Mouse (Mus musculus) embryo, embryonic 11 days (tissue): ENCODE results near the gene Slc2a12.
A peak's percentile ranks its signal among the peaks of the same experiment; 100 is the strongest.

Source experiments
- DNase-seq: peaks from one replicate; pipeline ENCODE4 v3.0.0-alpha.2; 2015

The Slc2a12 gene

DNA sequence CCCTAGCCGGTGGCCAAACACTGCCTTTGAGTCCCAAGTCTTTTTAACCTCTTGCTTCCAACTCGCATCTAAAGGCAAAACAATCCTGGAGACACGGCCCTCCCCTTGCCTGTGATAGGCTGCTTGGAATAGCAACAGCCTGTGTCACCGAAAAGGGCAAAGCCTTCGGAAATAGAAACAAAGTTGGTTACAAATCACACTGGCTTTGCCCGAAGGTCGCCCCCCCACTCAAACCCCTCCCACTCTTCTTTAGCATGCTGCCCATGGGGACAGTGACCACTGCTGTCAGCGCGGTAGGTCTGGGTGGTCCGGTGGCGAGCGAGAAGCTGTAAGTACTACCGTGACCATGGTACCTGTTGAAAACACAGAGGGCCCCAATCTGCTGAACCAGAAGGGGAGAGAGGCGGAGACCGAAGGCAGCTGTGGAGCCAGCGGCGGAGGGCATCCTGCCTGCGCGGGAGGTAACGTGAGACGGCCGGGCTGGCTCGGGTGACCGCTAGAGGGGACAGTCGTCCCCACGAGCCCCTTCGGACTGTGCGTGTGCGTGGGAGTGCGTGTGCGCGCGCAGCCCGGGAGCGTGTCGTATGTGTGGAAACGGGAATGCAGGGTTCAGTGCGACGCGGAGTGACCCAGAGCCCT, at the start of gene Slc2a12:
Slc2a12 (plus strand) TSS at position 159 of the 639 bp plus-strand sequence.
- DNase-seq, result peak; percentile 85

DNA sequence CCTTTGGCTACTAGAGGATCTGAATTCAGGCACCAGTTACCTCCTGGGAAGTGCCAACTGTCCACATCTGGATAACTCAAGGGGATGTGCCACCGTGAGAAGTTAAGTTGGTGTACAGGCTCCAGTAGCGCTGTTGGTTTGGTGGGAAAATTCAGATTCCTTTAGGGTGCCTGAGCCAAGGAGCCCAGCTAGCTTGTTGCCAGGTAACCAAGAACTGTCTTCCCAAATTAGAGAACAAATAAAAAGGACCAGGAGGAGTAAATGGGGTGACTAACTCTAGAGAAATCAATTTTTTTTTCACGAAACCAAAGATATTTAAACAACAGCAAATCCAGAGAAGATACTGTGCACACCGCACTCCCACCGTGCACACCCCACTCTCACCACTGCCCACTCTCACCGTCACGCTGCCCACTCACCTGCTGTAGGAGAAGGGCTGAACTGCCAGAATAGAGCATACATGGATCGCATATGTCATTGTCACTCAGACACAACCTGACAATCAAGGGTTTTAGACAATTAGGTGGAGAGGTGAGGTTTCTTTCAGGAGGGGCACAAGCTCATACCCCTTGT, 45.8 kb upstream of the Slc2a12 start:
- no peak for DNase-seq

DNA sequence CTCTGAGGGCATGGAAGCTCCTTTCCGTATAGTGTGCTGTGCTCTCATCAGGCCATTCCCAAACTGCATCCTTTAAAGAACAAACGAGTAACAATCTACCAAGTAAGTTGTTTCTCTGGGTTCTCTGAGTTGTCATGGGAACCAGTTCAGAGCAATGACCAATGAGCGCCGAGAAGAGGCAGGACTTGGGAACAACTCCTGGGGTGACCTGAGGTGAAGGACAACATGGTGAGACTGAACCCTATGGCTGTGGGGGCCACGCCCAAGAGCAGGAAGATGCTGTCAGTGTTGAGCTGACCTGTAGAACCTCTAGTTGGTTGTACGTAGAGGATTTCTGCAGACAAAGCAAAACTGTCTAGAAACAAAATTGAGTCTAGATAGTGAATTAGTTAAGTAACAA, 43.8 kb upstream of the Slc2a12 start:
- no peak for DNase-seq

DNA sequence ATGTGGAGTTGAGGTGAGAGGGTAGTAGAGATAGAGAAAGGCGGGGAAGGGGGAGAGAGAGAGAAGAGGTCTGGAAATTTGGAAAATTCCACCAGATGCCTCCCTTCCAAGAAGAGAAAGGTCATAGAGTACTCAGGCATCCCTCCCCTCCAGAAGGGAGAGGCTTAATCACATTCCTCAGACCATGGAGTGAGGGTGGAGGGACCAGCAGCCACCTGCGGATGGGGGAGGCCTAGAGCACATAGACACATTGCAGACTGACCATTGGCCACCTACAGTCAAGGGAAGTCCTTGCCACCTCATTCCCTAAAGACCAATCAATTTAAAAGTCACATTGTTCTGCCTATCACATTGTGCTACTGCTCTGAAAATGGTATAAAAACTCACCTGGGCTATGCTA, 40.0 kb upstream of the Slc2a12 start:
- no peak for DNase-seq

DNA sequence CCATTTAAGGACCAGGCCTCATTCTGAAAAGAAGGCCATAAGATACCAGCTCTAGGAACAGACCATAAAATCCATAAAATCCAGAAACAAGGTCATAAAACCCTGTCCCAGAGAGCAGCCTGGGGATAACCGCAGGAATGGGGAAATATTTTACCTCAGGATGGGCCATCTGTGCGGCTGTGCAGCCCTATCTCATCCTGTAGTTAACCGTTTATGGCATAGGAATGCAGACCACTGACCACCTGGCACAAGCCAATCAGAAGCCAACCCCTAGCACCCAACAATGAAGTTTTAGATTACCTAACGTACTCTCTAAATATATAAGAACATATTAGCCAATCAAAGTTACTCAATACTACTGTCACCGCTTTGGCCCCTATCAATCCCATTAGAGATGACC, 36.5 kb upstream of the Slc2a12 start:
- no peak for DNase-seq

DNA sequence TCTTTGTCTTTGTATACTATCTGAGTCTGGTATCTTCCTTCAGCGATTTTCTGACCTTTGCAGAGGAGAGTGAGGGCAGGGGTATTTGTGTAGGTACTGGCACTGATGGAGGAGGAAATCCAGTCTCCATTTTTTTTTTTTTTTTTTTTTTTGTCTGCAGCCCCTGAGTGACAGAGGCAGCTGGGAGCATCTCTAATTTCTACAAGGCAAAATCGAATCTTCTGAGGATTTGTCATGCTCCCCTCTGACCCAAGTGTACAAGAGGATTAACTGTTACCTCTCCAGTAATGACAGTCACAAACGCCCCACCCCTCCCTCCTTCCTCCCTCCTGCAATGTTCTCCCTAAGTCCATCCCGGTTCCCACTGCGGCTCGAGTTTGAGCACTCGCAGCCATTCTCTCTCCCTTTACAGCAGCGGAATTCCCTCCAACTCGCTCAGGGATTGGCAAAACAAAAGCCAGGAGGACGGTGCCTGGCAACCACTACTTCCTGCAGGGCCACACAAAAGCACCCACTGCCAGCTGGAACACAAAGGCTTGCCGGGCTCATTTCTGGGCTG, 35.9 kb upstream of the Slc2a12 start:
- DNase-seq, result peak; percentile 76

DNA sequence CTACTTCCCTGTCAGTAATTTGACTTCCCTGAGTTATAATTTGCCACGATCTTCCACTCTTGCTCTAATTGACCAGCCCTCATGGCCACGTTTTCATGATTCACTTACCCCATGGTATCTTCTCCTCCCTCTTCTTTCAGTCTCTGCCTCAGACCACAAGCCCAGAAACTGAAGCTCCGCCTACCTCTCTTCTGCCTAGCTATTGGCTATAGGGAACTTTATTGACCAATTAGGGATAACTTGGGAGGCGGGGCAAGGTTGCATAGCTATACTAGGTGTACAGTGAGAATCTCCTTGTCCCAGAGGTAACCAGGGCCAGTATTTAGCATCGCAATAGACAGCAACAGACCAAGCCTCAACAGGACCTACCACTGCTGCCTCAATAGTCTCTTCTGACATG, 31.5 kb upstream of the Slc2a12 start:
- no peak for DNase-seq

DNA sequence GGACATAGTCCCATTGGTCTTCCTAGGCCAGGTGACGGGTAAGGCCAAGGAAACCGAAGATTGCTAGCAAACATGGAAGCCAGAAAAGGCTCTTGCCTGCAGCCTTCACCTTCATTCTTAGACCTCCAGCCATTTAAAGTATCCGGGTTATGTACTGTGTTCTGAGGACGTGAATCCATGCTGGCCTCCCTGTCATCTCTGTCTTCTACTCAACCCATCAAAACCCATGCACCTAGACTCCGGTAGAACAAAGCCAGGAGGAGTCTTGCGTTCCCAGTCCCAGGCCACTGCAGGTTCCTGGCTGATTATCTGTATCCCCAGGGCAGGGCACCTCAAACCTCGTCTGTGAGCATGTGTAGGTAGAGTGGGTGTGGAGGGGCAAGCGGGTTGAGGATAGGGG, 30.3 kb upstream of the Slc2a12 start:
- no peak for DNase-seq

DNA sequence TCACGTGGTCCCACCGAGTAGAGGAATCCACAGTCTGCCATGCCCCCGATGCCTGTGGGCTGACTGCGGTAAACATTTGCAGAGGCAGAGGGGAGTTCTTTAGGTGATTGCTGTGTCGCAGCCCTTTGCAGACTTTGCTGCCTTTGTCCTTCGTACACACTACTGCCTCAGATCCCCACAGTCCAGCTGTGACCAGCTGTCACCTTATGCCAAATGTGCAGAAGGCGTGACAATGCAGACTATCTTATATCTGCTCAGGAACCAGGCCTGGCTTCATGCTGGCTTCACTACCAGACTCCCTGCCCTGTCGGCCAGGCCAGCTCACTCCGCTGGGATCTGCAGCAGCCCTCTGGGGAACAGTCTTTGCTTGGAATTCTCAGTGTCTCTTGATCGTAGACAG, 29.5 kb upstream of the Slc2a12 start:
- no peak for DNase-seq

DNA sequence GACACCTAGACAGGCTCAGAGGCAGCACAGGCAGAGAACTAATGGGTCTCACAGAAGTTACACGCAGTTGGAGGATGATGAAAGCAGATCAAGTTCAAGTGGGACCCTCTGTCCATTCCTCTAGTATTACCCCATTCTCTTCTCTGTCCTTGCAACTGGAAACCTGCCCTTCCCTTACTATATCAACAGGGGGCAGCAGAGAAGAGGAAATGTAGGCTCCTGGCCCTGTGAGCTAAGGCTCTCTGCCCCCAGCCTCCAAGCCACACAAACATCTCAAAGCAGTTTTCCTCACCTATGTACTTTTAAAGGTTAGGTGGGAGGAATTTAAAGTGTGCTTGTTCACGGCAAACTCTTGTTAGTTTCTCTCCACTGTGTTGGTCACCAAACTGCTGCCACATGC, 26.0 kb upstream of the Slc2a12 start:
- DNase-seq, result peak; percentile 24

DNA sequence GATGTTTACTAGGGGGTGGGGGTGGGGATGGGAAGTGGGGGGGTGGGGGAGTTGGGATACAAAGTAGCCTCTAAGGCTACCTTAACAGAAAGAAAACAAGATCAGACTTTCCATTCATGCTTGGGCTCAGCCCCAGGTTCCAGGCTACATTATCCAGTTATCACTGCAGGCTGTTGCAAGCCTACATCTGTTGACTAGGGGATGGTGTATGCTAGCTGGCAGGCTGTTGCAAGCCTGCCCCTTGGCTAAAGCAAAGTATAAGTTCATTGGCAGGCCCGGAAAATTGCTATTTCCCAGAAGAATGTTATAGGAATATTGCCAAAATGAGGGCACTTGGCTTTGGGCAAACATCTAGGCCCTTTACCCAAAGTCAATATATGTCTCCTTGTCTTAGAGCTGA, 16.0 kb upstream of the Slc2a12 start:
- DNase-seq, result no peak

DNA sequence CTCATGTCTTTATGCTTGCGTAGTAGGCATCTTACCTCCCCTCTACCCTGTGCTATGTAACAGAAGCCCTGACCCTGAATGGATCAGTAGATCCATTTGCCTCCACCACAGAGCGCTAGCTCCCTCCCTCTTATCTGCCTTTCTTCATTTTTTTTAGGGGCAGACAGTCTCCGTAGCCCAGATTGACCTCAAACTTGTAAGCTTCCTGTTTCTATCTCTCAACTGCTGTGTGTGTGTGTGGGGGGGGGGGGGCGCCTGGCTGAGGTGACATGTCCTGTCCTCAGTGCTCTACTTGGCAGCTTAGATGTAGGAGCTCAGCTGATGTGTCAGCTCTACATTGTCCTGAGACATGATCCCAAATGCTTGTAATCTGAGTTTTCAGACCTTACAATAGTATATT, 13.7 kb upstream of the Slc2a12 start:
- DNase-seq, result no peak

DNA sequence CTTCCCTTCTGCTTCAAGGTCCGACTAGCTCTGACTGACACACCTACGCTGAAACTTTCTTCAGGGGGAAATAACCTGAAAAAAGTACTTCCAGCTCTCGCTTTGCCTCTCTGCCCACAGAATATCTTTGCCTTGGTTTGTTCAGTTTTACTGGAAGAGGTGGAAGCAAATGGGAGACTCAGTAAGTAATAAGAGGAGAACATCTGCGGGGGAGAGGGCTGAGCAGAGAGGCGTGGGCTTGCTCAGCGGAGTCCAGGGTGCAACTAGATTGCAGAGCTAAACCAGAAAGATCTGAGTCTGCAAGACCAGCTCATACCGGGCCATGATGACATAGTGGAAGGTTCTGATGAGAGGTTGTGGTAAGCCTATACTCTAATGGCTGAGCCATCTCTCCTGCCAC, 13.3 kb upstream of the Slc2a12 start:
- no peak for DNase-seq

DNA sequence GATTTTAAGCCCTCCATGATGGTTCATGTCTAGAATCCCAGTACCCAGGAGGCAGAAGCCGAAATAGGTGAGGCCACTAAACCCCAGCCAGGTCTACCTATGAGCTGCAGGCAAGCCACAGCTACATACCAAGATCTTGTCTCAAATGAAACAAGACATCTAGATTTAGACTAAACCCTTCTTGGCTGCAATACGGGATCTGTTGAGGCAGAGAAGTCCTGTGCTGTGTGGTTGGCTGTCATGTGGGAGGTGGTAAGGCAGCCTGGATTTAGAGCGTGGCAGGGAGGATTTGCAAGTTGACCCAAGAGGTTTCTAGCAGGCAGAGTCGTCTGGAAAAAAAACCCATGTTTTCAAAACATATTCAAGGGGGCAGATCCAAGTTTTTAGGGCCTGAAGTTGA, 12.9 kb upstream of the Slc2a12 start:
- DNase-seq, result no peak

DNA sequence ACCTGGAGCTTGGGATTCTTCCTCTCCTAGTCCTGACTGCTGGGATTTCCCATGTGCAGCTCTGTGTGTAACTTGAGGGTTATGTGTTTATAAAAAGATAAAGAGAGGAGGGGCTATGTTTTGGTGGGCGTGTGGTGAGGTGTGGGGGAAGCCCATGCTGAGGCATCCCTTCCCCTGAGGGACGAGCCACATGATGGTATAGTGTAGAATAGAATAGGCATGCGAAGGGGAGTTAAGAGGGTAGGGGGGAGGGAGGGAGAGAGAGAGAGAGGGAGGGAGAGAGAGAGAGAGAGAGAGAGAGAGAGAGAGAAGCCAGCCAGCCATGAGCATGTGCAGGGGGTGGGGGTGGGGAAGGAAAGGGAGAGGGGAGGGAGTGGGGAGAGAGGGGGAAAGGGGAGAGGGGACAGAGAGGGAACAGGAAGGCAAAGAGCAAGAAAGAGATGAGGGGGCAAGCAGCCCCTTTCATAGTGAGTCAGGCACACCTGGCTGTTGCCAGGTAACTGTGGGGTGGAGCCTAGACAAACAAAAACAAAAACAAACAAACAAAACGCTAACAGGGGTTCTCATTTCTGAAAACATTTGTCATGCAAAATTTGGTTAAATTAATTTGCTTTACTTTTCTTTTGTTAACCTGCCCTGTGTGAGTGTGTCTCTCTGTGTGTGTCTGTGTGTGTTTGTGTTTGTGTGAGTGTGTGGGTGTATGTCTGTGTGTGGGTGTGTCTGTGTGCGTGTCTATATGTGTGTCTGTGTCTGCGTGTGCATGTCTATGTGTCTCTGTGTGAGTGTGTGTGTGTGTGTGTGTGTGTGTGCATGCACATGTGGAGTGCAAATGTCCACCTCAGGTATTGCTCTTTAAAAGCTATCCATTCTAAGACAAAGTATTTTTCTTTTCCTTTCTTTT, 11.2 kb upstream of the Slc2a12 start:
- DNase-seq, result no peak

DNA sequence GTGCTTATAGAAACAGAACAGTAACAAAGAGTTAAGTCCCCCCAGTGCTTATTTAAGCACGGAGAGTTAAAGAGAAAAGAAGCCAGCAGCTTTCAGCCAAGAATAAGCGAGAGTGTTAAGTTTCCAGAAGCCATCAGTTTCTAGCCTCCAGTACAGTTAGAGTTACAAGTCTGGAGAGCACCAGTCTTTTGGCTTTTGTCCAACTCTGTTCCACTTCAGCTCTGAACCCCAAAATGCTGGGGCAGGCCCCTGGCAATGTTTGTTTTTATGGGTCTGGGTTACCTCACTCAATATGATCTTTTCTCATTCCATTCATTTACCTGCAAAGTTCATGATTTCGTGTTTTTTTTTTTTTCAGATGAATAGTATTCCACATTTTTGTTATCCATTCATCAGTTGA, 7.6 kb upstream of the Slc2a12 start:
- DNase-seq, result no peak

DNA sequence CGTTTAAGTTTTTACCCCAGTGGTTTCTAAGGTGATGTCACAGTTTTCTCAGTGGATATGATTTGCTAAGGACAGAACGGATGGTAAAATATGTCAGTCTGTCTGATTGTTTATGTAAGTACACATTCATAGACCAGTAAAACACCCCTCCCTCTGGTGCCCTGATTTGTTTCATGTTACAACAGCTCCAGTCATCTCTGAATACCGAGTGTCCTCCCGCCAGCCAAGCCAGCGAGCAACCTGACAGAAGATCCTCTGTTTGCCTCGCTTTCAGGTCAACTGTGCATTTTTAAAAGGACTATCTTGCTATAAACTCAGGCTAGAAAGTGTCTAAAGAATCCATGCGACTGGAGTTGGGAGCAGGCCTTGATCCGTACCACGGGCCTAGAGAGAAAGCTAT, 640 bp upstream of the Slc2a12 start:
- DNase-seq, result no peak

DNA sequence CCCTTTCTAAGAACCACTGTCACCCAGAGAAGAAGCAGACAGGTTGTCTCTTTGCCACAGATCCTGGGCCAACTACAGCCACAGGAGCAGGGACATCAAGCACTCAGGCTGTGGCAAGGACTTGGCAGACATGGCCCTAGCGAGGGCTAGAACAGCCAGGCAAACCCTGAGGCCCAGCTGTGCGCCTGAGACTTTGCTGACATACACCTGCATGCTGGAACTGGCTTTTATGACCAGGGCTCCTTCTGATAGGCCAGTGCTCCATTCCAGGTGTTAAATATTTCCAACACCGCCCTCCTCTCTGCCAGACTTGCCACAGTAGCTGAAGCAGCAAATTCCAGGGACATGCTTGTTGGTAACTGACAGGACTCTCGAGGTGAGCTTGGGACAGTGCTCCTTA, 3.9 kb downstream of the Slc2a12 start:
- no peak for DNase-seq

DNA sequence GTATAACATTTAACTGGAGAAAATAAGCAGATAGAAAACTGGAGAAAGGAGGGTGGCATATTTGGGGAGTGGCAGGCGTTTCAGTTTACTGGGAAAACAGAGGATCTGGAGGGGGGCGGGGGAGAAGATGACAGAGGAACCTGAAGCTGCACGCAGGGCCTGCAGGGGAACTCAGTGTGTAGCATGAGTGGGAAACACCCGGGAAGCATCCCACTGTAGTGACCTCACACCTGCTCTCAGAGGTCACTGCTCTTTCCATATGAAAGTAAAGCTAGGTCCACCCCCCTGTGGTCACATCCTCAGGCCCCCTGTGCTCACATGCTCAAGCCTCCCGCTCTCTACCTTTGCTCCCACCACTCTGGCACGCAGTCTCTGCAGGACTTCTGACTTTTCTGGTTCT, 9.0 kb downstream of the Slc2a12 start:
- DNase-seq, result no peak

DNA sequence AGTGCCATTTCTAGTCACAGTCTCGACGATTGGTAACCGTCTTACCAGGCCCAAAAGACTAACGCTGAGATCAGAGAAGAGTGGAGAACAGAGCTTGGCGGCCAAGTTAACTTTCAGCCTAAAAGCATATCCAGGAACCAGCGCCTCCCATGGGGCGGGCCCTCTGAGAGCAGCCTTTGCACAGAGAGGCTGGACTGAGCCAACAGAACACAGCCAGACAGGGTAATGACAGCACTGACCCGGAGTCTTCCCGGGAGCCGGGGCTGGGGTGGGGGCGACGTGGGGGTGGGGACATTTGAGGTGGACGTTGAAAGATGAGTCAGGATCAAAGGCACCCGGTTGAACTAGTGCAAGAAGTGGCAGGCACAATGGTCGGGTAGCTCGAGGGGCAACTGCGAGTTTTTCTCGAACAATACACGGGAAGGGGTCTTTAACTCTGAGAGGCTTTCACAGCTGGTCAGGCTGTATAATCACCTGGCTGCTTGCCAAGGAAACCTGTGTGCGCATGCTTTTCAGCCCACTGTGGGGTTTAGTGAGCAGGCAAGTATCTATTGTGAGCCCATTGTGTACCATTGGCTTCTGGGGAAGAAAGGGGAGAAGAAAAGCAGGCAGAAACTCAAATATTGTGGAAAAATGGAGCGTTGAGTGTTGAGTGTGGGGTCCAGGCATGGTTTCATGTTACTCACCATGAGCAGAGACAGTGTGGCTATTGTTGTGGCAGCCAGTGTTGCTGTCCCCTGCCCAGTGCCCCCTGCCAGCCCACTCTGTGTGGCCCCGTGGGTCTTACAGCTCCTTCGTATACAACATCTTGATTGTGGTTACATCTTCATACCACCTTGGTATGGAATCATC, 13.9 kb downstream of the Slc2a12 start:
- peak; percentile 80 for DNase-seq

DNA sequence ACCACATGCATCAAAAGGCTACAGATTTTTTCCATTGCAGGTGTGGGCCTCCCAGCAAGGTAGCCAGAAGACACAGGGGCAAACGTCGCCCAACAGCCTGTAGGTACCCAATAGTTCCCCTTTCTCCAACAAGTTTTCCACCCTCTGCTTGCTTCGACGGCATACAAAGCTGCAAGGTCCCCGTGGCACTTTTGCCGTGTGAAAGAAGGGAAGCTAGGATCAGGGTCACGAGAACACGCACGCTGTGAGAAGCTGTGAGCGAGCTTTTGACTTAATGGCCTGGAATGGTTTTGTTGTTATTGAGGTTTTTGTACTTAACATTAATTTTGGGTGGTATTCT, 14.5 kb downstream of the Slc2a12 start:
- DNase-seq, result no peak

DNA sequence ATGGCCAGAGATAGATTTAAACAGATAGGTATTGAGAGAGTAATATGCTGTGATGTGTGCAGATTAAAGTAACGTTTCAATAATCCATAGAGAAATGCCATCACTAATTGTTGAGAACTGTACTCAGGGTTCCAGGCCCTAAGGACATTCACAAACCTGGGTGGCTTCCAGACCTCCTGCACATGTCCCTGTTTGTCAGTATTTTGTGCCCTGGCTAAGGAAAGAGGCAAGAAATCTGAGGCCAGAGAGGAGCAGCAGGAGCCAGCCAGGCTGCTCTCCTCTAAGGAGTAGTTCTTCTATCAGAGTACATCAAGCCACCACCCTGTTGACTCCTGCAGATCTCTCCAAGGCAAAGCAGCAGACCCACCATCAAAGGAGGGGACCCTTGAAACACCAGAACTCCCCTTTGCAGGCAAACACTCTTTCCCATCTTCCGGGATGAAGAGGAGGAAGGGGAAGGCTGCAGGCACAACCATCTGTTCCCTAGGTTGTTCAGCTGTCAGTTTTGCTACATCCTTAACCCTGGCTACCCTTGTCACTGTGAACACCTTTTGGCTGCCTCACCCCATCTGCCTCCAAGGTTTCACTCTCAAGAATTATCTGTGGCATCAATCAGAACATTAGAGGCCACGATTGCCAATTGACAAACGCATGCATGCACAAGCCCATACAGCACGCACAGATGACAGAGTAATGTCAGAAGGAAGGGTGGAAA, 15.6 kb downstream of the Slc2a12 start:
- no peak for DNase-seq
